8 mouse cellular contexts compared by ENCODE assay signal in genomic region chr15:102722500-102722931, GRCm38 (mm10). TPM values are rescaled to one million over a fixed set of nuclear protein-coding genes. Genes with fewer than 3 reads are reported as not detected.
A peak's percentile ranks its signal among the peaks of the same experiment; 100 is the strongest.
DNase-seq lines count a peak whose midpoint lies in the region; ATAC-seq and TF ChIP-seq lines count a peak whose summit lies in the region.

No protein-coding gene starts in this region.

- peak overlapping the region; percentile 43 for H3K4me2 ChIP-seq in limb, embryonic 11.5 days (ENCODE audit: low read depth, severe bottlenecking)
- H3K4me2 ChIP-seq in midbrain, embryonic 15.5 days: peak overlapping the region; percentile 59

- TF ChIP-seq CTCF in kidney, adult 2 months (conservative IDR thresholded peaks at IDR 0.05; ENCODE audit: insufficient read depth, insufficient read length, low read depth, low read length): no peak
- no peak for TF ChIP-seq CTCF in embryonic fibroblast, embryonic 13.5 days (IDR thresholded peaks at IDR 0.05; ENCODE audit: borderline replicate concordance, insufficient read depth, low read length)

- WGBS in kidney, adult 2 months: 42% methylated on average over 4 of the region's 4 CpGs
- 57% methylated on average over 4 of the region's 4 CpGs for WGBS in limb, embryonic 11.5 days
- WGBS in midbrain, embryonic 15.5 days: 28% methylated on average over 4 of the region's 4 CpGs

- H3K27ac ChIP-seq in kidney, adult 2 months (ENCODE audit: insufficient read depth, low read depth, low read length): peak overlapping the region; percentile 24; the same call in 1 of the 2 replicates
- H3K27ac ChIP-seq in embryonic fibroblast, embryonic 13.5 days (ENCODE audit: insufficient read depth, low read length): peak overlapping the region; percentile 47
- no peak overlapping the region for H3K27ac ChIP-seq in limb, embryonic 11.5 days (replicated peaks; ENCODE audit: low read depth, low read length)
- 0 out of 2 replicates have a peak overlapping the region, but pooled peaks have one; percentile 39 for H3K27ac ChIP-seq in midbrain, embryonic 15.5 days

- DNase-seq in kidney, adult 2 months: no peak
- no peak for DNase-seq in kidney, adult 9 months
- DNase-seq in limb, embryonic 11.5 days (ENCODE audit: low spot score): no peak
- DNase-seq in embryo, embryonic 11 days: no peak
- no peak for DNase-seq in left cerebral cortex, postnatal 14 days (ENCODE audit: low spot score in 2 of 2)
- no peak for DNase-seq in left cerebral cortex, postnatal 10 days (ENCODE audit: extremely low spot score in 1 of 2, low spot score in 2 of 2)

- H3K36me3 ChIP-seq in kidney, adult 2 months (ENCODE audit: control insufficient read depth, insufficient read depth, low read length): no peaks in the 10 kb centered on the region
- no peaks in the 10 kb centered on the region for H3K36me3 ChIP-seq in limb, embryonic 11.5 days (ENCODE audit: control insufficient read depth, insufficient read depth, low read length)
- H3K36me3 ChIP-seq in midbrain, embryonic 15.5 days (replicated peaks): peaks cover 3% of the 10 kb centered on the region; the same call in 1 of the 2 replicates

- no peaks in the 10 kb centered on the region for H3K27me3 ChIP-seq in kidney, adult 2 months (replicated peaks; ENCODE audit: control insufficient read depth, insufficient read depth, low read length)
- no peaks in the 10 kb centered on the region for H3K27me3 ChIP-seq in limb, embryonic 11.5 days (ENCODE audit: control insufficient read depth, insufficient read depth, low read length)
- no peaks in the 10 kb centered on the region for H3K27me3 ChIP-seq in midbrain, embryonic 15.5 days (replicated peaks)

- intact Hi-C loops in left cerebral cortex, postnatal 14 days (cut with DNase I): no loop called here
- intact Hi-C loops in left cerebral cortex, postnatal 10 days (cut with DNase I): no loop called here

- H3K9ac ChIP-seq in limb, embryonic 11.5 days (ENCODE audit: low read length): no peak overlapping the region
- no peak overlapping the region for H3K9ac ChIP-seq in midbrain, embryonic 15.5 days

- no peaks in the 10 kb centered on the region for H3K9me3 ChIP-seq in limb, embryonic 11.5 days (ENCODE audit: control insufficient read depth, low read length)
- H3K9me3 ChIP-seq in midbrain, embryonic 15.5 days: no peaks in the 10 kb centered on the region

- peaks cover 3% of the 10 kb centered on the region for H3K4me1 ChIP-seq in kidney, adult 2 months (ENCODE audit: control insufficient read depth, insufficient read depth, low read length)
- no peaks in the 10 kb centered on the region for H3K4me1 ChIP-seq in embryonic fibroblast, embryonic 13.5 days (ENCODE audit: control insufficient read depth, insufficient read depth, low read length)
- no peaks in the 10 kb centered on the region for H3K4me1 ChIP-seq in limb, embryonic 11.5 days (ENCODE audit: control insufficient read depth, insufficient read depth, low read length)
- H3K4me1 ChIP-seq in midbrain, embryonic 15.5 days: peaks cover 19% of the 10 kb centered on the region

- peak; percentile 44 for ATAC-seq in limb, embryonic 11.5 days (ENCODE audit: insufficient number of reproducible peaks, low FRiP score, low TSS enrichment, low read depth)
- ATAC-seq in midbrain, embryonic 15.5 days (replicated peaks): peak; percentile 17

- H3K4me3 ChIP-seq in kidney, adult 2 months (ENCODE audit: insufficient read depth, low read depth, low read length): peak overlapping the region; percentile 3; the same call in 1 of the 2 replicates
- H3K4me3 ChIP-seq in embryonic fibroblast, embryonic 13.5 days (ENCODE audit: insufficient read depth, low read length): no peak overlapping the region
- no peak overlapping the region; the same call in 1 of the 2 replicates for H3K4me3 ChIP-seq in limb, embryonic 11.5 days (ENCODE audit: low read depth, low read length)
- peak overlapping the region; percentile 54 for H3K4me3 ChIP-seq in midbrain, embryonic 15.5 days

- TF ChIP-seq POLR2A in kidney, adult 2 months (IDR thresholded peaks at IDR 0.05; ENCODE audit: low read depth, low read length): no peak
- TF ChIP-seq POLR2A in embryonic fibroblast, embryonic 13.5 days (IDR thresholded peaks at IDR 0.05; ENCODE audit: low read depth, low read length): no peak

RNA-seq across cellular contexts. Expression of gene Calcoco1, which starts 0.5 kb away (rescaled TPM):
- 57.7 and 60.6 TPM in 2 replicates for polyA plus RNA-seq in kidney, adult 2 months (2012; rRNA removed)
- polyA plus RNA-seq in embryonic fibroblast, embryonic 13.5 days (2011; ENCODE audit: insufficient read length, low read depth, missing spikeins): 35.0 and 44.0 TPM in 2 replicates
- polyA plus RNA-seq in limb, embryonic 11.5 days (2014; fragmentation: Nextera tagmentation; extraction: Ambion mirVana): 34.4 and 36.4 TPM in 2 replicates
- polyA plus RNA-seq in midbrain, embryonic 15.5 days (2015; fragmentation: Nextera tagmentation; extraction: Ambion mirVana): 41.9 and 43.0 TPM in 2 replicates
- 10 to 100 TPM; 56.9 to 58.4 TPM for total RNA-seq in left cerebral cortex, postnatal 14 days (2021)
- total RNA-seq in left cerebral cortex, postnatal 10 days (2021): 10 to 100 TPM; 44.3 to 46.7 TPM

RNA-seq across cellular contexts. Expression of gene Atp5g2, which starts 50.4 kb away (rescaled TPM):
- 563 and 636 TPM in 2 replicates for polyA plus RNA-seq in kidney, adult 2 months (2012; rRNA removed)
- 60.3 and 158 TPM in 2 replicates for polyA plus RNA-seq in embryonic fibroblast, embryonic 13.5 days (2011; ENCODE audit: insufficient read length, low read depth, missing spikeins)
- 63.9 and 73.3 TPM in 2 replicates for polyA plus RNA-seq in limb, embryonic 11.5 days (2014; fragmentation: Nextera tagmentation; extraction: Ambion mirVana)
- polyA plus RNA-seq in midbrain, embryonic 15.5 days (2015; fragmentation: Nextera tagmentation; extraction: Ambion mirVana): 39.5 and 43.4 TPM in 2 replicates
- 10 to 100 TPM; 13.4 to 14.4 TPM for total RNA-seq in left cerebral cortex, postnatal 14 days (2021)
- total RNA-seq in left cerebral cortex, postnatal 10 days (2021): 1 to 10 TPM; 9.7 to 9.8 TPM

Comparison
In these comparisons a context has a peak if more than half of its experiments do, and no peak if none do; other contexts are left out.
1. H3K4me3 ChIP-seq: peak in kidney, adult 2 months (single experiment) and midbrain, embryonic 15.5 days (single experiment); none in embryonic fibroblast, embryonic 13.5 days (single experiment) and limb, embryonic 11.5 days (single experiment).